In genomic region chr16:20476857-20477256, GRCm38 (mm10) we compare ENCODE assay signal across 9 mouse cellular contexts. TPM values are rescaled to one million over a fixed set of nuclear protein-coding genes. Genes with fewer than 3 reads are reported as not detected.
A peak's percentile ranks its signal among the peaks of the same experiment; 100 is the strongest.
DNase-seq lines count a peak whose midpoint lies in the region; ATAC-seq and TF ChIP-seq lines count a peak whose summit lies in the region.
"Had no signal": no experiment of that assay in that cellular context is flagged by ENCODE, and none has a peak within 500 bp of the region (broad histone marks: within the 10 kb centered on the region; RNA-seq: fewer than 3 reads in every experiment).

No protein-coding gene starts in this region.

- DNase-seq in ovary, postnatal 36 days (ENCODE audit: low spot score), result peak; percentile 28
- no peak for DNase-seq in ovary, postnatal 14 days (ENCODE audit: low spot score)
- DNase-seq in heart, adult 8-10 months (ENCODE audit: low spot score), result peak; percentile 53
- peak; percentile 19 for DNase-seq in kidney, postnatal 0 days (ENCODE audit: low spot score)
- DNase-seq in gastrocnemius, postnatal 25 days, result no peak
- no peak for DNase-seq in cerebellum, postnatal 36 days
- DNase-seq in right cerebral cortex, adult 18-20 months, result no peak

- no peak overlapping the region for H3K4me3 ChIP-seq in kidney, postnatal 0 days (replicated peaks; ENCODE audit: low read depth, low read length)
- H3K4me3 ChIP-seq in stomach, embryonic 16.5 days (replicated peaks; ENCODE audit: low read length), result no peak overlapping the region

- no peak overlapping the region for H3K9ac ChIP-seq in kidney, postnatal 0 days (ENCODE audit: low read depth, low read length)
- H3K9ac ChIP-seq in stomach, embryonic 16.5 days (ENCODE audit: low read length), result no peak overlapping the region

- H3K4me2 ChIP-seq in kidney, postnatal 0 days (ENCODE audit: low read length), result no peak overlapping the region
- no peak overlapping the region for H3K4me2 ChIP-seq in stomach, embryonic 16.5 days (ENCODE audit: low read depth, low read length)

- no peak for TF ChIP-seq CTCF in kidney, postnatal 0 days (IDR thresholded peaks at IDR 0.05; ENCODE audit: low read depth)

- no peaks in the 10 kb centered on the region for H3K4me1 ChIP-seq in kidney, postnatal 0 days (replicated peaks; ENCODE audit: insufficient read depth, low read length)
- 0 out of 2 replicates have a peak, but pooled peaks cover 2% of the 10 kb centered on the region for H3K4me1 ChIP-seq in stomach, embryonic 16.5 days (ENCODE audit: control insufficient read depth, insufficient read depth, low read length)

- no peak for ATAC-seq in kidney, postnatal 0 days (replicated peaks; ENCODE audit: low FRiP score, low read depth)
- peak; percentile 86; the same call in 1 of the 2 replicates for ATAC-seq in stomach, embryonic 16.5 days (ENCODE audit: insufficient read depth, low FRiP score)
- ATAC-seq: Patski had no signal

- 26% methylated on average over 1 of the region's 1 CpGs for WGBS in kidney, postnatal 0 days
- WGBS in stomach, embryonic 16.5 days, result 17% methylated on average over 1 of the region's 1 CpGs

- no peaks in the 10 kb centered on the region for H3K36me3 ChIP-seq in kidney, postnatal 0 days (ENCODE audit: insufficient read depth, low read length)
- H3K36me3 ChIP-seq in stomach, embryonic 16.5 days (ENCODE audit: control insufficient read depth, insufficient read depth, low read length), result no peaks in the 10 kb centered on the region

- no peaks in the 10 kb centered on the region for H3K27me3 ChIP-seq in kidney, postnatal 0 days (ENCODE audit: insufficient read depth, low read length)
- no peaks in the 10 kb centered on the region for H3K27me3 ChIP-seq in stomach, embryonic 16.5 days (ENCODE audit: control insufficient read depth, insufficient read depth, low read length)
- H3K27me3 ChIP-seq: Patski had no signal

- no peaks in the 10 kb centered on the region for H3K9me3 ChIP-seq in kidney, postnatal 0 days (replicated peaks; ENCODE audit: low read length)
- no peaks in the 10 kb centered on the region for H3K9me3 ChIP-seq in stomach, embryonic 16.5 days (replicated peaks; ENCODE audit: control insufficient read depth, low read length)

- no peak overlapping the region for H3K27ac ChIP-seq in kidney, postnatal 0 days
- peak overlapping the region; percentile 39; the same call in 1 of the 2 replicates for H3K27ac ChIP-seq in stomach, embryonic 16.5 days (ENCODE audit: low read length)

RNA-seq across cellular contexts. Expression of gene Eif2b5, which starts 21.8 kb away (rescaled TPM):
- total RNA-seq in heart, adult 8-10 months (2022), result 10 to 100 TPM; 50.5 to 59.7 (median 55.2) TPM
- polyA plus RNA-seq in kidney, postnatal 0 days (2015; fragmentation: Nextera tagmentation; extraction: Ambion mirVana), result 76.0 and 85.1 TPM in 2 replicates
- 93.0 and 94.7 TPM in 2 replicates for polyA plus RNA-seq in stomach, embryonic 16.5 days (2015; fragmentation: Nextera tagmentation; extraction: Ambion mirVana)
- 10 to 100 TPM; 50.0 to 50.1 TPM for total RNA-seq in gastrocnemius, postnatal 25 days (2021)

RNA-seq across cellular contexts. Expression of gene Dvl3, which starts 39.9 kb away (rescaled TPM):
- 10 to 100 TPM; 45.9 to 51.0 (median 48.2) TPM for total RNA-seq in heart, adult 8-10 months (2022)
- 15.7 and 16.5 TPM in 2 replicates for polyA plus RNA-seq in kidney, postnatal 0 days (2015; fragmentation: Nextera tagmentation; extraction: Ambion mirVana)
- polyA plus RNA-seq in stomach, embryonic 16.5 days (2015; fragmentation: Nextera tagmentation; extraction: Ambion mirVana), result 17.4 and 17.6 TPM in 2 replicates
- total RNA-seq in gastrocnemius, postnatal 25 days (2021), result 10 to 100 TPM; 26.4 to 29.1 TPM

RNA-seq across cellular contexts. Expression of gene Abcc5, which starts 50.7 kb away (rescaled TPM):
- 10 to 100 TPM; 26.5 to 31.1 (median 27.8) TPM for total RNA-seq in heart, adult 8-10 months (2022)
- 35.7 and 38.6 TPM in 2 replicates for polyA plus RNA-seq in kidney, postnatal 0 days (2015; fragmentation: Nextera tagmentation; extraction: Ambion mirVana)
- 59.9 and 60.2 TPM in 2 replicates for polyA plus RNA-seq in stomach, embryonic 16.5 days (2015; fragmentation: Nextera tagmentation; extraction: Ambion mirVana)
- total RNA-seq in gastrocnemius, postnatal 25 days (2021), result 10 to 100 TPM; 51.1 to 53.5 TPM

RNA-seq across cellular contexts. Expression of gene Ap2m1, which starts 58.4 kb away (rescaled TPM):
- total RNA-seq in heart, adult 8-10 months (2022), result 100 to 1,000 TPM; 186 to 215 (median 203) TPM
- polyA plus RNA-seq in kidney, postnatal 0 days (2015; fragmentation: Nextera tagmentation; extraction: Ambion mirVana), result 605 and 673 TPM in 2 replicates
- polyA plus RNA-seq in stomach, embryonic 16.5 days (2015; fragmentation: Nextera tagmentation; extraction: Ambion mirVana), result 565 and 588 TPM in 2 replicates
- 100 to 1,000 TPM; 137 to 146 TPM for total RNA-seq in gastrocnemius, postnatal 25 days (2021)

Comparison
In these comparisons a context has a peak if more than half of its experiments do, and no peak if none do; other contexts are left out.
1. DNase-seq: peak in ovary, postnatal 36 days (single experiment), heart, adult 8-10 months (single experiment) and kidney, postnatal 0 days (single experiment); none in ovary, postnatal 14 days (single experiment), gastrocnemius, postnatal 25 days (single experiment), cerebellum, postnatal 36 days (0 of 2) and right cerebral cortex, adult 18-20 months (single experiment).